Comparison of ENCODE assay signal across 26 mouse cellular contexts in the genomic region with DNA sequence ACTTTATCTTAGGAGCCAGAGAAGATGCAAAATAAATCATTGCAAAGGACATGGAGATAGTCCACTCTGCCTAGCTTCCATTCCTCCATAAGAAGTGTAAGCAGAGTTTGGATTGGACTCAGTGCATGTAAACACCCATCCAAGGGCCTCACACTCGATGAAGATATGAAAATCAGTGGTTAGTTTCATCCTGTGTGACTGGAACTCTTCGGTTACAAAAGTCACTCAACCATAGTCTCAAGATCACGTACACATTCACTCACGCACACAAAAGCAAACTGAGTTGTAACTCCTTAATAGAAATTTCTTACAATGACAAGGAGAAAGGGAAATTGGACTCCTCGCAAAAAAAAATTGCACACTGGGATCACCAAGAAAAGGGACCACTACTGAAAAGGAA.
DNase-seq lines count a peak whose midpoint lies in the region; ATAC-seq and TF ChIP-seq lines count a peak whose summit lies in the region.
"Had no signal": no experiment of that assay in that cellular context is flagged by ENCODE, and none has a peak within 500 bp of the region (broad histone marks: within the 10 kb centered on the region; RNA-seq: fewer than 3 reads in every experiment).

No protein-coding gene starts in this region.

- no peaks in the 10 kb centered on the region for H3K27me3 ChIP-seq in lung, embryonic 15.5 days
- no peaks in the 10 kb centered on the region for H3K27me3 ChIP-seq in lung, postnatal 0 days (replicated peaks; ENCODE audit: insufficient read depth, low read length)
- peaks cover 50% of the 10 kb centered on the region for H3K27me3 ChIP-seq in CH12.LX (replicated peaks)
- H3K27me3 ChIP-seq in splenic B cell, adult 2 months (ENCODE audit: control insufficient read depth, insufficient read depth, low read length, poor library complexity, severe bottlenecking): no peaks in the 10 kb centered on the region
- no peaks in the 10 kb centered on the region for H3K27me3 ChIP-seq in intestine, embryonic 16.5 days (replicated peaks; ENCODE audit: control insufficient read depth, insufficient read depth, low read length)
- H3K27me3 ChIP-seq: embryonic facial prominence, embryonic 13.5 days; embryonic facial prominence, embryonic 15.5 days had no signal

- WGBS in lung, embryonic 15.5 days: 78% methylated on average over 5 of the region's 5 CpGs
- 75% methylated on average over 5 of the region's 5 CpGs for WGBS in lung, postnatal 0 days
- 85% methylated on average over 5 of the region's 5 CpGs for WGBS in intestine, embryonic 16.5 days

- peak overlapping the region; percentile 62 for H3K27ac ChIP-seq in lung, embryonic 15.5 days
- H3K27ac ChIP-seq in lung, postnatal 0 days (ENCODE audit: low read length): no peak overlapping the region
- no peak overlapping the region for H3K27ac ChIP-seq in CH12.LX (ENCODE audit: insufficient read depth, low read depth)
- H3K27ac ChIP-seq in intestine, embryonic 16.5 days (ENCODE audit: low read length): no peak overlapping the region
- H3K27ac ChIP-seq: embryonic facial prominence, embryonic 13.5 days; embryonic facial prominence, embryonic 15.5 days; forebrain, embryonic 10.5 days; forebrain, embryonic 12.5 days had no signal

- TF ChIP-seq EP300 in lung, postnatal 0 days (IDR thresholded peaks at IDR 0.05): no peak
- TF ChIP-seq EP300 in CH12.LX (IDR thresholded peaks at IDR 0.05; ENCODE audit: low read length): peak; percentile 41

- in situ Hi-C loops in CH12.LX (cut with MboI; ENCODE audit: low pct_ligation_motif_present, low pct_unique_long_range_greater_than_20kb, low sequenced_read_pairs): no loop called here

- no peaks in the 10 kb centered on the region for H3K79me2 ChIP-seq in CH12.LX (replicated peaks; ENCODE audit: control insufficient read depth, extremely low read depth, insufficient read depth, poor library complexity, severe bottlenecking)

- no peak for TF ChIP-seq POLR2A in CH12.LX (IDR thresholded peaks at IDR 0.05; ENCODE audit: low read depth, low read length)

- dilution Hi-C loops in CH12.LX (cut with MboI; ENCODE audit: extremely low pct_ligation_motif_present, extremely low pct_unique_long_range_greater_than_20kb, low sequenced_read_pairs): no loop called here

- no peak for DNase-seq in lung, postnatal 0 days (ENCODE audit: low spot score)
- DNase-seq in spleen, postnatal 36 days (ENCODE audit: low spot score in 2 of 2): peak; percentile 22 to 46
- DNase-seq in spleen, postnatal 10 days (ENCODE audit: low spot score in 2 of 2): no peak
- DNase-seq in CH12.LX (ENCODE audit: extremely low read depth): peak; percentile 27
- DNase-seq in splenic B cell, adult 2 months (ENCODE audit: low read depth, low spot score): peak; percentile 65
- DNase-seq in left cerebral cortex, adult 8-10 months (ENCODE audit: low spot score in 2 of 2): no peak
- DNase-seq: adrenal gland, adult 2 months; adrenal gland, postnatal 10 days; adrenal gland, postnatal 25 days; cerebellum, adult 11 months; cerebellum, adult 18-20 months; cerebellum, adult 8-10 months; cerebellum, adult 9-11 months; cerebellum, postnatal 14 days; cerebellum, postnatal 36 days; embryo, embryonic 11 days had no signal

- H3K36me3 ChIP-seq in lung, embryonic 15.5 days: no peaks in the 10 kb centered on the region
- H3K36me3 ChIP-seq in lung, postnatal 0 days (ENCODE audit: insufficient read depth, low read length): no peaks in the 10 kb centered on the region
- H3K36me3 ChIP-seq in CH12.LX (replicated peaks in 1 of 2; ENCODE audit: control insufficient read depth in 1 of 2, insufficient read depth in 1 of 2, low read length in 1 of 2): no peaks in the 10 kb centered on the region
- H3K36me3 ChIP-seq in splenic B cell, adult 2 months (ENCODE audit: control insufficient read depth, insufficient read depth, low read length, poor library complexity, severe bottlenecking): no peaks in the 10 kb centered on the region
- H3K36me3 ChIP-seq in intestine, embryonic 16.5 days (ENCODE audit: control insufficient read depth, insufficient read depth, low read length): no peaks in the 10 kb centered on the region
- H3K36me3 ChIP-seq: embryonic facial prominence, embryonic 13.5 days; embryonic facial prominence, embryonic 15.5 days; forebrain, embryonic 10.5 days; forebrain, embryonic 12.5 days had no signal

- H3K4me2 ChIP-seq in lung, embryonic 15.5 days: no peak overlapping the region
- H3K4me2 ChIP-seq in lung, postnatal 0 days (replicated peaks; ENCODE audit: low read depth, low read length): no peak overlapping the region
- no peak overlapping the region; the same call in 1 of the 2 replicates for H3K4me2 ChIP-seq in CH12.LX (ENCODE audit: insufficient read depth, low read depth, poor library complexity, severe bottlenecking)
- no peak overlapping the region for H3K4me2 ChIP-seq in intestine, embryonic 16.5 days (ENCODE audit: low read depth, low read length)
- H3K4me2 ChIP-seq: embryonic facial prominence, embryonic 13.5 days; embryonic facial prominence, embryonic 15.5 days; forebrain, embryonic 12.5 days had no signal

- TF ChIP-seq RAD21 in CH12.LX (IDR thresholded peaks at IDR 0.05; ENCODE audit: low read depth, low read length): no peak

- H3K4me3 ChIP-seq in lung, embryonic 15.5 days: no peak overlapping the region
- H3K4me3 ChIP-seq in lung, postnatal 0 days (ENCODE audit: low read depth, low read length): no peak overlapping the region
- H3K4me3 ChIP-seq in CH12.LX (replicated peaks in 1 of 3; ENCODE audit: low read depth in 2 of 3, low read length in 2 of 3, poor library complexity in 1 of 3): no peak overlapping the region
- no peak overlapping the region for H3K4me3 ChIP-seq in intestine, embryonic 16.5 days (ENCODE audit: low read length)
- H3K4me3 ChIP-seq: embryonic facial prominence, embryonic 13.5 days; embryonic facial prominence, embryonic 15.5 days; erythroblast, embryonic 14.5 days; forebrain, embryonic 10.5 days; forebrain, embryonic 12.5 days had no signal

- H3K9ac ChIP-seq in lung, embryonic 15.5 days: no peak overlapping the region
- no peak overlapping the region for H3K9ac ChIP-seq in lung, postnatal 0 days (replicated peaks; ENCODE audit: low read depth)
- H3K9ac ChIP-seq in CH12.LX (ENCODE audit: insufficient read depth, low read depth): no peak overlapping the region
- H3K9ac ChIP-seq in intestine, embryonic 16.5 days (ENCODE audit: low read depth, low read length): no peak overlapping the region
- H3K9ac ChIP-seq: embryonic facial prominence, embryonic 13.5 days; embryonic facial prominence, embryonic 15.5 days; forebrain, embryonic 12.5 days had no signal

- peaks cover 57% of the 10 kb centered on the region for H3K4me1 ChIP-seq in lung, embryonic 15.5 days
- peaks cover 8% of the 10 kb centered on the region; the same call in 1 of the 2 replicates for H3K4me1 ChIP-seq in lung, postnatal 0 days (ENCODE audit: insufficient read depth, low read depth, low read length)
- peaks cover 0 to 9% of the 10 kb centered on the region in 2 experiments; a peak in 2 of 4 replicates for H3K4me1 ChIP-seq in CH12.LX (ENCODE audit: control insufficient read depth in 1 of 2, insufficient read depth in 2 of 2)
- H3K4me1 ChIP-seq in intestine, embryonic 16.5 days (ENCODE audit: control insufficient read depth, insufficient read depth, low read length): peaks cover 27% of the 10 kb centered on the region

- no peak for ATAC-seq in lung, embryonic 15.5 days (ENCODE audit: borderline replicate concordance, extremely low read depth, low FRiP score, low TSS enrichment)
- no peak for ATAC-seq in lung, postnatal 0 days
- ATAC-seq in intestine, embryonic 16.5 days: no peak
- ATAC-seq: CD4-positive, CD25-positive, alpha-beta regulatory T cell, adult 4 months; forebrain, embryonic 14.5 days; forebrain, embryonic 16.5 days had no signal

- no peaks in the 10 kb centered on the region for H3K9me3 ChIP-seq in lung, embryonic 15.5 days
- H3K9me3 ChIP-seq in lung, postnatal 0 days (ENCODE audit: low read length): no peaks in the 10 kb centered on the region
- H3K9me3 ChIP-seq in CH12.LX (replicated peaks; ENCODE audit: low read length): no peaks in the 10 kb centered on the region
- H3K9me3 ChIP-seq in intestine, embryonic 16.5 days (ENCODE audit: control insufficient read depth, low read length): no peaks in the 10 kb centered on the region
- H3K9me3 ChIP-seq: embryonic facial prominence, embryonic 13.5 days; embryonic facial prominence, embryonic 15.5 days; forebrain, embryonic 10.5 days; forebrain, embryonic 12.5 days had no signal

- no peak for TF ChIP-seq CTCF in lung, postnatal 0 days (IDR thresholded peaks at IDR 0.05)
- no peak for TF ChIP-seq CTCF in CH12.LX (conservative IDR thresholded peaks at IDR 0.05 in 1 of 2, IDR thresholded peaks at IDR 0.05 in 1 of 2; ENCODE audit: low read depth in 2 of 2, low read length in 2 of 2)

TF ChIP-seq in CH12.LX, 34 proteins besides CTCF, POLR2A, EP300 and RAD21:
- no peak for TF ChIP-seq TCF12 (IDR thresholded peaks at IDR 0.05; ENCODE audit: low read depth, low read length)
- TF ChIP-seq JUN (IDR thresholded peaks at IDR 0.05; ENCODE audit: insufficient read depth, low read depth, low read length): no peak
- TF ChIP-seq MAFK (IDR thresholded peaks at IDR 0.05; ENCODE audit: insufficient replicate concordance, low read length): 0 out of 2 replicates have a peak, but pooled peaks have one; percentile 14
- TF ChIP-seq BHLHE40 (IDR thresholded peaks at IDR 0.05; ENCODE audit: low read depth, low read length): peak; percentile 57; the same call in 1 of the 2 replicates

Comparison
In these comparisons a context has a peak if more than half of its experiments do, and no peak if none do; other contexts are left out.
1. DNase-seq: peak in spleen, postnatal 36 days (2 of 2), CH12.LX (single experiment) and splenic B cell, adult 2 months (single experiment); none in lung, postnatal 0 days (single experiment), spleen, postnatal 10 days (0 of 2) and left cerebral cortex, adult 8-10 months (0 of 2).